Mouse (Mus musculus) thymus, adult 2 months (tissue): ENCODE results near the gene Kcnc1. TPM values are rescaled to one million over a fixed set of nuclear protein-coding genes. Genes with fewer than 3 reads are reported as not detected.

Experiments
- DNase-seq: peaks from one replicate; pipeline ENCODE4 v3.0.0; 2021
- H3K27ac ChIP-seq: fragments of 200-500 bp; 2 replicates; pipeline ENCODE4 v1.5.1; 2012; ENCODE audit warnings: low read length, control low read depth; ENCODE audit not compliant: control insufficient read depth, insufficient read depth
- H3K27me3 ChIP-seq: fragments of 200-500 bp; 2 replicates; pipeline ENCODE4 v1.6.1; 2012; ENCODE audit warnings: mild to moderate bottlenecking, low read length, moderate library complexity, mixed read lengths; ENCODE audit not compliant: control insufficient read depth, insufficient read depth
- H3K36me3 ChIP-seq: fragments of 200-500 bp; 2 replicates; pipeline ENCODE4 v1.6.1; 2012; ENCODE audit warnings: mild to moderate bottlenecking, low read length, moderate library complexity; ENCODE audit not compliant: control insufficient read depth, insufficient read depth
- H3K4me1 ChIP-seq: fragments of 200-500 bp; replicated peaks from 2 replicates; pipeline ENCODE4 v1.6.1; 2012; ENCODE audit warnings: low read length; ENCODE audit not compliant: control insufficient read depth, insufficient read depth
- H3K4me3 ChIP-seq: fragments of 200-500 bp; 2 replicates; pipeline ENCODE4 v1.5.1; 2012; ENCODE audit warnings: mild to moderate bottlenecking, low read length, control low read depth, moderate library complexity; ENCODE audit not compliant: control insufficient read depth, insufficient read depth
- CTCF ChIP-seq: fragments of 200-500 bp; IDR thresholded peaks from 2 replicates; pipeline ENCODE4 v1.5.1; 2012; ENCODE audit warnings: mild to moderate bottlenecking, control low read depth, low read length, moderate library complexity, borderline replicate concordance; ENCODE audit not compliant: control insufficient read depth, poor library complexity, insufficient read depth; ENCODE audit errors: extremely low read depth
- POLR2A ChIP-seq: fragments of 200-500 bp; IDR thresholded peaks from 2 replicates; pipeline ENCODE4 v1.6.1; 2012; ENCODE audit warnings: mild to moderate bottlenecking, low read length, control low read depth, moderate library complexity; ENCODE audit not compliant: control insufficient read depth, poor library complexity, insufficient read depth; ENCODE audit errors: extremely low read depth
- WGBS: fragments of 180-500 bp; shearing (Covaris S2); methylation state at CpG from one replicate; pipeline ENCODE4 v1.1.7; 2018; 5-methylcytosine and 5-hydroxymethylcytosine counted together
- polyA plus RNA-seq: library from polyadenylated mRNA; depleted of rRNA; stranded (reverse); fragments of >200 nt; gene quantifications from 2 replicates; pipeline ENCODE4 v1.2.3, GENCODE M21; 2012

Kcnc1 gene
- polyA plus RNA-seq, 1 experiment = 1.3 TPM

GRCm38 (mm10) chr7:46393116-46393515 lies 3.2 kb upstream of the Kcnc1 start:
- WGBS = 0% methylated on average over 2 of the region's 2 CpGs
- no peaks in the 10 kb centered on the region for H3K36me3 ChIP-seq
- no peak overlapping the region for H3K4me3 ChIP-seq
- 0 out of 2 replicates have a peak overlapping the region, but pooled peaks have one; percentile 27 for H3K27ac ChIP-seq
- H3K4me1 ChIP-seq = peaks cover 46% of the 10 kb centered on the region
- H3K27me3 ChIP-seq = no peaks in the 10 kb centered on the region; the same call in 1 of the 2 replicates
- peak; percentile 81 for DNase-seq
- TF ChIP-seq POLR2A = no peak
- TF ChIP-seq CTCF = peak; percentile 82; the same call in 1 of the 2 replicates

- Histone ChIP-seq H3K36me3 (no peaks in the 10 kb centered on the region), H3K4me1 (peaks cover 45% of the 10 kb centered on the region), H3K27me3 (no peaks in the 10 kb centered on the region; the same call in 1 of the 2 replicates), H3K4me3 (peak overlapping the region; percentile 17; the same call in 1 of the 2 replicates), H3K27ac (no peak overlapping the region)
- TF ChIP-seq CTCF (no peak), POLR2A (no peak)
- no peak for DNase-seq
- 26% methylated on average over 12 of the region's 12 CpGs for WGBS
Measured at GRCm38 (mm10) chr7:46393718-46394511, 2.4 kb upstream of the Kcnc1 start.

GRCm38 (mm10) chr7:46394933-46395332 lies 1.4 kb upstream of the Kcnc1 start:
- H3K4me1 ChIP-seq = peaks cover 40% of the 10 kb centered on the region
- no peaks in the 10 kb centered on the region for H3K36me3 ChIP-seq
- H3K27ac ChIP-seq = no peak overlapping the region
- 68% methylated on average over 4 of the region's 4 CpGs for WGBS
- H3K4me3 ChIP-seq = no peak overlapping the region
- DNase-seq = no peak
- no peak for TF ChIP-seq CTCF
- no peak for TF ChIP-seq POLR2A
- H3K27me3 ChIP-seq = no peaks in the 10 kb centered on the region; the same call in 1 of the 2 replicates

- H3K36me3 ChIP-seq = no peaks in the 10 kb centered on the region
- WGBS = 63% methylated on average over 6 of the region's 6 CpGs
- no peak overlapping the region for H3K27ac ChIP-seq
- TF ChIP-seq CTCF = no peak
- no peak for TF ChIP-seq POLR2A
- H3K4me1 ChIP-seq = peaks cover 36% of the 10 kb centered on the region
- DNase-seq = no peak
- H3K4me3 ChIP-seq = no peak overlapping the region
- no peaks in the 10 kb centered on the region; the same call in 1 of the 2 replicates for H3K27me3 ChIP-seq
Measured at GRCm38 (mm10) chr7:46395571-46395970, 726 bp upstream of the Kcnc1 start.

GRCm38 (mm10) chr7:46396928-46397731 lies 833 bp downstream of the Kcnc1 start:
- H3K4me3 ChIP-seq = peak overlapping the region; percentile 42
- no peak overlapping the region for H3K27ac ChIP-seq
- peaks cover 27% of the 10 kb centered on the region for H3K4me1 ChIP-seq
- WGBS = 8% methylated on average over 62 of the region's 64 CpGs
- TF ChIP-seq CTCF (peak; percentile 27; the same call in 1 of the 2 replicates), POLR2A (no peak)
- DNase-seq = no peak
- H3K36me3 ChIP-seq = no peaks in the 10 kb centered on the region
- H3K27me3 ChIP-seq = no peaks in the 10 kb centered on the region; the same call in 1 of the 2 replicates

GRCm38 (mm10) chr7:46397732-46398333 lies 1.5 kb downstream of the Kcnc1 start:
- 23% methylated on average over 70 of the region's 70 CpGs for WGBS
- no peaks in the 10 kb centered on the region; the same call in 1 of the 2 replicates for H3K27me3 ChIP-seq
- no peaks in the 10 kb centered on the region for H3K36me3 ChIP-seq

More at GRCm38 (mm10) chr7:46397732-46398333, 1.5 kb downstream of the Kcnc1 start:
- DNase-seq = no peak
- Histone ChIP-seq H3K4me3 (no peak overlapping the region), H3K27ac (no peak overlapping the region), H3K4me1 (peaks cover 26% of the 10 kb centered on the region)
- TF ChIP-seq CTCF (no peak), POLR2A (no peak)
